Mouse (Mus musculus): Measurements from ENCODE around the gene Hoxb5.

The Hoxb5 gene

GRCm38 (mm10) chr11:96302381-96303150 is 570 bp upstream of the Hoxb5 start:
- DNase-seq = peak in 1 of 2 experiments; percentile 49

- peak in 1 of 2 experiments; percentile 60 for DNase-seq
Measured at GRCm38 (mm10) chr11:96304381-96305195, 1.5 kb downstream of the Hoxb5 start.

GRCm38 (mm10) chr11:96305505-96306182 is 2.5 kb downstream of the Hoxb5 start:
- no peak for DNase-seq

GRCm38 (mm10) chr11:96306183-96306907 is 3.2 kb downstream of the Hoxb5 start:
- DNase-seq = peak in 1 of 2 experiments; percentile 53

- DNase-seq = peak in 1 of 2 experiments; percentile 51
Measured at GRCm38 (mm10) chr11:96306908-96307269, 3.8 kb downstream of the Hoxb5 start.

GRCm38 (mm10) chr11:96308763-96309162 is 5.6 kb downstream of the Hoxb5 start:
- no peak for DNase-seq

GRCm38 (mm10) chr11:96309288-96309687 is 6.2 kb downstream of the Hoxb5 start:
- DNase-seq = peak; percentile 70 to 75

GRCm38 (mm10) chr11:96310183-96310938 is 7.2 kb downstream of the Hoxb5 start:
- DNase-seq = peak in 1 of 2 experiments; percentile 41

GRCm38 (mm10) chr11:96311097-96311496 is 8.0 kb downstream of the Hoxb5 start:
- DNase-seq = peak in 1 of 2 experiments; percentile 62

GRCm38 (mm10) chr11:96311520-96312417 is 8.6 kb downstream of the Hoxb5 start:
- DNase-seq = peak; percentile 88 to 90

GRCm38 (mm10) chr11:96313134-96313533 is 10.0 kb downstream of the Hoxb5 start:
- no peak for DNase-seq

GRCm38 (mm10) chr11:96313806-96314428 is 10.8 kb downstream of the Hoxb5 start:
- no peak for DNase-seq

GRCm38 (mm10) chr11:96314671-96315343 is 11.7 kb downstream of the Hoxb5 start:
- DNase-seq = peak; percentile 73 to 83

GRCm38 (mm10) chr11:96315344-96315681 is 12.2 kb downstream of the Hoxb5 start:
- no peak for DNase-seq

GRCm38 (mm10) chr11:96316696-96317607 is 13.8 kb downstream of the Hoxb5 start:
- no peak for DNase-seq

GRCm38 (mm10) chr11:96317608-96318367 is 14.7 kb downstream of the Hoxb5 start, which contains the start of gene Hoxb4:
Gene Hoxb4, plus strand, starts transcription at chr11:96318267.
- no peak for DNase-seq

GRCm38 (mm10) chr11:96318368-96319070 is 15.4 kb downstream of the Hoxb5 start:
- peak; percentile 89 to 95 for DNase-seq
